Mouse (Mus musculus): ENCODE measurements at regions not wholly inside any gene's neighbourhood (a gene's known extent, or its start where the extent isn't known, plus 50 kb on each side); places are given as distances from the start of the nearest gene placed in this dataset.

- TF ChIP-seq CTCF (IDR thresholded peaks at IDR 0.05; ENCODE audit: borderline replicate concordance, insufficient read depth, low read length) (no peak), POLR2A (IDR thresholded peaks at IDR 0.05; ENCODE audit: low read depth, low read length) (no peak)
These were observed 82.6 kb upstream of the Bmp2k start for GRCm38 (mm10) chr5:96914696-96915404.
